Mouse (Mus musculus): ENCODE data around the gene Glyatl3.

DNA sequence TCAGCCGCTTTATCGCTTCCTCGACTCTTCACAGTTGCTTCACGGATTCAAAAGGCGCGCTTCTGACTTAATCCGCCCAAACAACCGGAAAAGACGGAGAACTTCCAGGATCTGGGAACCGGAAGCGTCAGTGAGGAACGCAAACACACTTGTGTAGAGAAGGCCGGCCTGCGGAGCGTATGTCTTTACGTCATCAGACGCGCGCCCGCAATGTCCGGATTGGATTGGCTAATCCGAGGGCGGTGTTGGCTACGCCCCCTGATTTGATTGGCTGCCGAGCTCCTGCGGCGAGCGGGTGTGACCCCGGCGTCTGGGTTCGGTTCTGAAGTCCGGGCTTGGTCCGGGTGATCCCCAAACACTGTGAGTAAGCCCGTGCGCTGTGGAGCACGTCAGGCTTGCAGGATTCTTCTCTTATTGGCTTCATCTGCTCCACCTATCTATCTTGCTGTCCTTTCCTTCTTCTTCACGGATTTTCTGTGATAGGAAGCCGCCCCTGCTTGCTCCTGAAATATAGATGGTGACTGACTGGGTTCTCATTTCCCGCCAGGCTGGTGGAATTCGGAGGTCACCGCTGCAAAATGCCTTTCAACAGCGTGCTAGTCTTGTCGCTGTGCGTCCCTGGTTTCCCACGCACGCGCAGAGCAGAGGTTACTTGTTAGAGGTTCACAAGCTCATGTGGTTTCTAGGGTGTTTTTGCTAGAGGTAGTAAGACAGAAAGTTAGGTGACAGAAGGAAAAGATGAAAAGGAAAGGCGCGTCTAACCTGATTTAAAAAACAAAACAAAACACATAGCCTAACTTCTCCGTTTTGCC lies 20.5 kb upstream of the Glyatl3 start, which contains the start of the genes Mut and Cenpq:
- TF ChIP-seq CTCF (IDR thresholded peaks at IDR 0.05; ENCODE audit: low read depth): no peak
- peak; percentile 93 for TF ChIP-seq EP300 (IDR thresholded peaks at IDR 0.05; ENCODE audit: low read depth)

Measured in heart, postnatal 0 days (tissue).